Mouse (Mus musculus): ENCODE measurements around the gene Cyp46a1. TPM values are rescaled to one million over a fixed set of nuclear protein-coding genes. Genes with fewer than 3 reads are reported as not detected.

Cyp46a1 gene
- polyA plus RNA-seq, 1 experiment from 2014 or later = 19.0 TPM

DNA sequence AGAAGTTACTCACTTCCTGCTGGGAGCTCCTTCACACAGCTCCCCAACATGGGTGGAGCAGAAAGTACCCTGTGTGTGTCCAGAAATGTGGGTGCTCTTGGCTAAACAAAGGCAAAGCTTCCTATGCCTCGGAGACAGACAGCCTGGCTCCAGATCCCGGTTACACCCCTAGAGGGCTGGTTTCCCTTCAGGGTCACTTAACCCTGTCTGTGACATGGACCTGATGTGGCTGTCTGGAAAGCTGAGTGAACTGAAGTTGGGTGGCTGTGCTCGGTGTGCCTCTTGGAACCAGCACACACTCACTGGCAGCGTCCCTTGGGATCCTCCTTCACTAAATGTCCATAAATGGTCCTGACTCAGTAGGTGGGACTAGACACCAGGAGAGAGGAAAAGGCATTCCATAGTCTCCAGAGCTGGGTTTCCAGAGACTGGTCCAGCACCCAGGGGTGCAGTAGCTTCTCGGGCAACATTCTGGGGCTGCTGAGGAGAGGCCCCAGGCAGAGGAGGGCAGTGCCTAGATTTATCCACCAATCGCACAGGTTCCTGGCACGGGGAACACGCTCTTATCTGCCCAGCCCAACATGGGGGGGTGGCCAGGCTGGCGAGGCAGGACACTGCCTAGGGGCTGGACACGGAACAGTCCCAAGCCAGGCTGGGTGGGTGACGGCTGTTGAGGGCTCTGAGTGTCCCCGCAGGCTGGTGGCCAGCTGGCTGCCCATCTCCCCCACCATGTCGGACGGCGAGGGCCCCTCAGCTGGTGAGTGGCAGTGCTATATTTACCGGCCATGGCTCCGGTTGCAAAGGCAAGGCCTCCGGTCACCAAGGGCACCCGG lies 36.6 kb downstream of the Cyp46a1 start, which contains the start of gene Eml1:
Gene Eml1, plus strand, starts transcription at position 362 of the 833 bp plus-strand sequence.
- no peak within 1 kb of the TSS for H3K27ac ChIP-seq
- ATAC-seq (ENCODE audit: low FRiP score, low read depth) = no peak
- WGBS = 81% methylated on average over 19 of the region's 19 CpGs

DNA sequence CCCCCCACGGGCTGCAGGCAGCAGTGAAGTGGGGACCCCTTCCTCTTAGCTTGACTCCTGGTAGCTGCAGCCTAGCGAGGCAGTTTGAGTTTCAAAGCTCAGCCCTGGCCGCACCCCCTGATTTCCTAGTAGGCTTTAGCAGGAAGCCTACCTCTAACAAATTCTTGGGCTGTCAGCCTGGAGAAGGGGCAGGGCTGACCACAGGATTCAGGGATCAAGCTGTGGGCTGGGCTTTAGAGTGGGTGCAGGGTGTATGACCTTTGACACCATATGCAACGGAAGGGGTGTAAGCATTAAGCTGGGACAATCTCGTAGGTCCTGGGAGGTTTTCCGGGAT lies 37.2 kb downstream of the Cyp46a1 start:
- Histone ChIP-seq H3K4me1 (peaks cover 24% of the 10 kb centered on the region), H3K27me3 (replicated peaks) (no peaks in the 10 kb centered on the region), H3K9ac (no peak overlapping the region), H3K36me3 (no peaks in the 10 kb centered on the region), H3K9me3 (no peaks in the 10 kb centered on the region), H3K27ac (no peak overlapping the region), H3K4me2 (replicated peaks) (no peak overlapping the region), H3K4me3 (no peak overlapping the region)
- 86% methylated on average over 6 of the region's 6 CpGs for WGBS
- ATAC-seq (ENCODE audit: low FRiP score, low read depth) = no peak

More for the DNA sequence above, 36.6 kb downstream of the Cyp46a1 start, which contains the start of gene Eml1:
- no peak within 1 kb of the TSS for H3K4me3 ChIP-seq
- H3K9me3 ChIP-seq = no peaks in the 10 kb centered on the region
- H3K9ac ChIP-seq = no peak within 1 kb of the TSS
- no peaks in the 10 kb centered on the region for H3K27me3 ChIP-seq (replicated peaks)
- no peak within 1 kb of the TSS for H3K4me2 ChIP-seq (replicated peaks)
- peaks cover 24% of the 10 kb centered on the region for H3K4me1 ChIP-seq
- H3K36me3 ChIP-seq = no peaks in the 10 kb centered on the region

DNA sequence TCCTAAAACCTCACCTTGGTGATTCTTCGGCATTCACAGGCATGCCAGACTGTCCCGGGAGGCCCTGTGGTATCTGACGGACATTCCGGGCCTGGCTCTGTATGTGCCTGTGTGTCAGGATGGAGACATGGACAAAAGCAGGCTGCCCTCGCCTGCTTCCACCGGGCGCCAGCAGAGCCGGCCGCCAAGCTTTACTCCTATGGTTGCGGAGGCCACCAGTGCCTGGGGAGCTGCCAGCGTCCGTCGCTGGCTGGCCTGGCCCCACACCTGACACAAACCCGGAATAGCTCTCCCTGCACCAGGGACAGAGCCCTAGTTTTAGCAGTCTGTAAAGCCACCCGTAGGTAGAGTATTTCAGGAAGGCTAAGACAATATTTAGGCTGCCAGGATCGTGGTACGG lies 38.1 kb downstream of the Cyp46a1 start:
- H3K27ac ChIP-seq = no peak overlapping the region

DNA sequence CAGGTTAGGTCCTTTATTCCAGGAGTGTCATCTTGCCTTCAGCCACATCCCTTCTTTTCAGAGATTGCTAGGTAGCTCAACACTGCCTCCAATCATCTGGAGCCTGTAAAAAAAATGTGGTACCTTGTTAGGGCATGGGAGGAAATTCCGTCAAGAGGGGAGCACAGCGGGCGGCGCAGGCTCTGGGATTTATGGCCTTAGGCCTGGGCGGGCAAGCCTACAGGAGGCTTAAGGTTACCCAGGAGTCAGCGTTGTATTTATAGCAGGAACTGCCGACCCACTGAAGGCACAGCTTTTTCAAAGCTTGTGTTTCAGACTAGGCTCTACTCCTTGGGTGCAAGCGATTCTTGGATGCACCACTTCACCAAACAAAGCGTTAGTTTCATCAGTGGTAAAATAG lies 39.4 kb downstream of the Cyp46a1 start:
- 26% methylated on average over 9 of the region's 9 CpGs for WGBS
- Histone ChIP-seq H3K9ac (no peak overlapping the region), H3K27ac (no peak overlapping the region), H3K27me3 (replicated peaks) (no peaks in the 10 kb centered on the region), H3K4me3 (no peak overlapping the region), H3K4me2 (replicated peaks) (no peak overlapping the region), H3K9me3 (no peaks in the 10 kb centered on the region), H3K36me3 (no peaks in the 10 kb centered on the region), H3K4me1 (peaks cover 24% of the 10 kb centered on the region)
- ATAC-seq (ENCODE audit: low FRiP score, low read depth) = no peak

More for the DNA sequence above, 38.1 kb downstream of the Cyp46a1 start:
- ATAC-seq (ENCODE audit: low FRiP score, low read depth) = no peak
- WGBS = 79% methylated on average over 17 of the region's 17 CpGs
- Histone ChIP-seq H3K4me2 (replicated peaks) (no peak overlapping the region), H3K4me3 (no peak overlapping the region), H3K4me1 (peaks cover 24% of the 10 kb centered on the region), H3K27me3 (replicated peaks) (no peaks in the 10 kb centered on the region), H3K9ac (no peak overlapping the region), H3K9me3 (no peaks in the 10 kb centered on the region), H3K36me3 (no peaks in the 10 kb centered on the region)

DNA sequence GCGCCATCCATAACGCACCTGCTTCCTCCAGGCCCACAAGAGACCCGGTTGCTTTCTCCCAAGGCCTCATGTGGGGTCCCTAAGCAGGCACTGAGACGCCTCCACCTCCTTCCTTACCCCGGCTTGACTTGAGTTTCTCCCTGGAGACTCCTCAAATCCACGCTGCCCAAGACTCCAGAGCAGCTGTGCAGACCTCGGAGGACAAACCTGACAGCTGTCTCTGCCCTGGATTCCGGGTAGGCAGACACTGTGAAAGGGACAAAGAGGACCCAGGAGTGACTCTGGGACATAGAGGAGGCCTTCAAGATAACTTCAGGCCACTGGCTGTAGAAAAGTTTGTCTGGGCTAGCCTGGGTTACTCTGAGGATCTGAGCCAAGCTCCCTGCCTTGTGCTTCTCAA lies 40.5 kb downstream of the Cyp46a1 start:
- Histone ChIP-seq H3K4me1 (peaks cover 24% of the 10 kb centered on the region), H3K9ac (no peak overlapping the region), H3K27ac (no peak overlapping the region), H3K36me3 (no peaks in the 10 kb centered on the region), H3K4me3 (no peak overlapping the region), H3K9me3 (no peaks in the 10 kb centered on the region), H3K4me2 (replicated peaks) (no peak overlapping the region), H3K27me3 (replicated peaks) (no peaks in the 10 kb centered on the region)
- WGBS = 76% methylated on average over 8 of the region's 8 CpGs
- ATAC-seq (ENCODE audit: low FRiP score, low read depth) = no peak

DNA sequence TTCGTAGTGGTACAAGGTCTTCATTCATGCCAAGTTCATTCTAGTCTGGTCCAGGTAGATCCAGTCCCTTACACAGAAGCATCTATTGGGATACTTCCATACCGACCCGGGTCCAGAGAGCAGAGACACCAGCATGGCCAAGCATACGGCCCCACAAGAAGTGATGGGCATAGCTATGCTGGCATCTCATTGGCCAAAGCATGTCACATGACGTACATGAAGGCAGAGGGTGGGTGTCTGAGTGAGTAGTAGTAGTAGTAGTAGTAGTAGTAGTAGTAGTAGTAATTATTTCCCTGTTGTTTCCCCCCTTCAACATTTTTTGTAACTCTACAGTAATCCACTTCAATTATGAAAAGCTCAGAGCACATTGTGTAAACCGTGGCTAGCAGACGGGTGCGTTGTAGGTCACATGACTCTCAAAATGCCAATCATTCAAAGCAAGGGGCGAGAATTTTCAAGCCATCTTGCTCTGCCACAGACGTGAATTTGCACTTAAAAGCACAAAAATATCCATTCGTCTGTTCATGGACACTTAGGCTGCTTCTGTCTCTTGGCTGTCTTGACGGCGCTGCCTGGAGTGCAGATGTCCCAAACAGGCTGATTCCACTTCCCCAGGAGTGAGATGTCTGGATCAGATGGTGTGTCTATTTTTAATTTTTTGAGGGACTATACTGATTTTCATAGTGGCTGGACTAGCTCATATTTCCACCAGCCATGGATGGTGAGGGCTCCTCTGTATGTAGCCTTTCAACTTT lies 44.4 kb downstream of the Cyp46a1 start:
- Histone ChIP-seq H3K27me3 (replicated peaks) (no peaks in the 10 kb centered on the region), H3K4me1 (peaks cover 6% of the 10 kb centered on the region; the same call in 1 of the 2 replicates), H3K36me3 (no peaks in the 10 kb centered on the region), H3K9ac (no peak overlapping the region), H3K4me2 (replicated peaks) (no peak overlapping the region), H3K9me3 (no peaks in the 10 kb centered on the region), H3K4me3 (no peak overlapping the region), H3K27ac (no peak overlapping the region)
- WGBS = 89% methylated on average over 13 of the region's 13 CpGs
- no peak for ATAC-seq (ENCODE audit: low FRiP score, low read depth)

DNA sequence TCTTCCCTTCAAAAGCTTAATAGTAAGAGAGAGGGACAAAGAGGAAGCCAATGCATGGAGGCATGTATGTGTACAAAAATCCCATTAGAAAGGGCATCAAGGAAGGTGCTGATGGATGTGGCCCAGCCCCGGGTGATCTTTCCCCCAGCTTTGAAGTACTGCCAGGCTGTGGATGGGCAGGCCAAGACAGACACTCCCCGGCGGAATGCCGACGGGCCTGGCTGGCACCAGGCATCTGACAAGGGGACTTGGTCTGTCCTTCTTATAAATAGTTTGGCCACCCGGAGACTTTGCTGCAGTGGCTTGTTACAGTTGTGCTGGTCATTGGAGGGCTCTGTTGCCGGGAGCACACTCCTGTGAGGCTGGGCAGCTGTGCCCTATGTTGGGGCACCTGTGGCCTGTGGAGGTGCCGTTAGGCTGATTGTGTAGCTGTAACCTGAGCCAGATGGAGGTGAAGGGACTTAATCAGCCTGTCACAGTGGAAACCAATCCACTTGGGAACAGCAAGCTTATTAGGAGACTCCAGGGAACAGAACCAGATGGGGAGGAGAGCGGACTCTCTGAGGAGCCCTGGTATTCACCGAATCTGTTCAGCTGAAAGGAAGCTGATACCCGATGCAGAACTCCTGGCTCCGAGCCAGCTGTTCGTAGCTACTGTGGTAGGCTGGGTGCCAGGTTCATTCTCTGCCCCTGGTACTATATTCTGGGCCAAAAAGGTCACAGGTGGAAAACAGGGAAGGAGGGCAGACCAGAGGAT lies 52.5 kb downstream of the Cyp46a1 start:
- Histone ChIP-seq H3K9me3 (no peaks in the 10 kb centered on the region), H3K36me3 (no peaks in the 10 kb centered on the region), H3K4me2 (replicated peaks) (no peak overlapping the region), H3K4me3 (no peak overlapping the region), H3K4me1 (peaks cover 17% of the 10 kb centered on the region), H3K27me3 (replicated peaks) (no peaks in the 10 kb centered on the region), H3K9ac (no peak overlapping the region), H3K27ac (no peak overlapping the region)
- peak; percentile 63 for ATAC-seq (ENCODE audit: low FRiP score, low read depth)
- 63% methylated on average over 13 of the region's 13 CpGs for WGBS

DNA sequence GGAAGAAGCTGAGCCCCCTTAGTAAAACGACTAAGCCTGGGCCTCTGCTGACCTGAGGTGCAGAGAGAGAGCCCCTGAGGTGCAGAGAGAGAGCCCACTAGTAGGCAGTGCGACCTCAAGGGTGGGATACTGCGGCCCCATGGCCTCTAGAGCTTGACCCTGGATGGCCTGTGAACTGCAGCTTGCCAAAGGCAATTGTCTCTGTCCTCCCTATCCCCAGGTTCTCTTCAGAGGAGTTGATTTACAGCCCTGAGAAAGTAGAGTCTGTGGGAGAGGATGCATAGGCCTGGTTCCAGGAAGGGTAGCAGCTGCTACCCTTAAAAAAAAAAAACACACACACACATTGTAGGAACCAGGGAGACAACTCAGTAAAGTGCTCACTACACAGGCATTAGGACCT lies 55.5 kb downstream of the Cyp46a1 start:
- Histone ChIP-seq H3K4me2 (replicated peaks) (no peak overlapping the region), H3K27ac (no peak overlapping the region), H3K9me3 (no peaks in the 10 kb centered on the region), H3K27me3 (replicated peaks) (no peaks in the 10 kb centered on the region), H3K4me3 (no peak overlapping the region), H3K4me1 (peaks cover 24% of the 10 kb centered on the region), H3K9ac (no peak overlapping the region), H3K36me3 (no peaks in the 10 kb centered on the region)
- 11% methylated on average over 3 of the region's 3 CpGs for WGBS
- no peak for ATAC-seq (ENCODE audit: low FRiP score, low read depth)

DNA sequence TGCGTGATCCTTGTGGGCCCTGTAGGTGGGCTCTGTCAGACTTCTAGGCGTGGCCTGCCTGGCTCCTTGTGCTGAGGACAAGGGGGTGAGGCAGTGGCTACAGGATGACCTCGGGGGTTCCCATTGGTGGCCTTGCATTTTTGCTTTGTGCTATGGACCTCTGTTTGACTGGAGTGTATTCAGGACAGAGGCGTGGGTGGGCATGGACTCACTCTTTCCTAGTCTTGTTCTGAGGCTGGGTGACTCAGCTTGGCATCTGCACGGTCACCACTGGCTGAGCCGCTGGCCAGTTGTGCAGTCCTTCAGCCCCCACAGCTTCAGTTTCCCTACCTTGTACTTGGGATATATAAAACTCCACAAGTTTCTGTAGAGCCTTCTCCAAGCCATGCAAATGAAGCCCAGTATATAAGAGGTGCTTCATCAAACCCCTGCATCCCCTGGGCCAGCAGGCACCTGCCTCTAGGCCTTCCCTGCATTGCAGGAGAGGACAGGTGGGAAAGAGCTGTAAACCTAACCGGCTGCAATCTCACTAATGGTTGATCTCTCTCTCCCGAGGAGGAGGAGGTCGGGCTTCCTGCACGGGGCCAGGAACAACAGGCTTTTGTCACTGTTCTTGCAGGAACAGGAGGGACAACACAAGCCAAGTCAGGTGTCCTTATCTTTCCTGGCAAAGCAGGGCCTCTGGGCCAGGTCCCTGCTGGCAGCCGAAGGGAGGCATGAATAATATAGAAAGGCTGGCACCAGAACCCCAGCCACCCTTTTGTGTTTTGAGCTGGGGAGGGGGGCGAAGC lies 58.3 kb downstream of the Cyp46a1 start:
- Histone ChIP-seq H3K36me3 (no peaks in the 10 kb centered on the region), H3K27me3 (replicated peaks) (no peaks in the 10 kb centered on the region), H3K4me1 (peaks cover 42% of the 10 kb centered on the region), H3K27ac (no peak overlapping the region), H3K9me3 (no peaks in the 10 kb centered on the region), H3K4me2 (replicated peaks) (no peak overlapping the region), H3K4me3 (no peak overlapping the region), H3K9ac (no peak overlapping the region)
- 74% methylated on average over 12 of the region's 12 CpGs for WGBS
- no peak for ATAC-seq (ENCODE audit: low FRiP score, low read depth)

DNA sequence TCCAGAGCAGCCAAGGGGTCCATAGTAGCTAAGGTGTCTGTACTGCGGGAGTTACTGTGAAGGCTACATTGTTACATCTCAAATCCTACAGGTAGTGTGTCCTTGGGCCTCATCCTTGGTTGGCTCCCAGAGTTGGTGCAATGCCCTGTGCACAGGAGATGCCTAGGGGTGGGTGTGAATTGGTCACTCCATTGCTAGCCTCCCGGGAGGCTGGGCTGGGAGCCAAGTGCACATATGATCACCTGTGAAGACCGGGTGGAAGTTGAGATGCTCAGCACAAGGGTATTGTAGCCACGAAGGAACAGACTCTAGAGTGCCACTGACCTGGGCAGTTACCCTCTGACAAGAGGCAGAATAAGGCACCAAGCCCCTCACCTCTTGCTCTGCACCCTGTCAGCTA lies 58.9 kb downstream of the Cyp46a1 start:
- Histone ChIP-seq H3K27me3 (replicated peaks) (no peaks in the 10 kb centered on the region), H3K36me3 (no peaks in the 10 kb centered on the region), H3K4me3 (no peak overlapping the region), H3K4me1 (peaks cover 43% of the 10 kb centered on the region), H3K4me2 (replicated peaks) (no peak overlapping the region), H3K9me3 (no peaks in the 10 kb centered on the region), H3K9ac (no peak overlapping the region), H3K27ac (no peak overlapping the region)
- ATAC-seq (ENCODE audit: low FRiP score, low read depth) = no peak
- 87% methylated on average over 4 of the region's 4 CpGs for WGBS

DNA sequence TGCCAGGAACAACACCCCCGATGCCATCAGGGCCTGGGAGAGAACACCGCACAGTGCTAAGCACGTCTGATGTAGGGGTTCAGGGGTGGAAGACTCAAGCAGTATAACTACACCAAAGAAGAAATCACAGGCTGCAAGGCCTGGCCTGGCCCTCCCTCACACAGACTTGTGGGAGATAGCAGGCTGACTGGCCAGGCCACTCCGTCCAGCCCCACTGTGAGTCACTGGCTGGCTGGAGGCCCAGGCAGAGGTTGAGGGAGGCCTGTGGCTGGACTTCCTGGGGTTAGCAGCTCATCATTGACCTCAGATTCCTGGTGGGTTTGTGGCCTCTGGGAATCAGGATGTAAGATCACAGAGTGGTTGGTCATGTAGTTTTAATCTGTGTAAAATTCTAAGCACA lies 59.5 kb downstream of the Cyp46a1 start:
- H3K9ac ChIP-seq = no peak overlapping the region
- WGBS = 76% methylated on average over 4 of the region's 4 CpGs
- H3K36me3 ChIP-seq = no peaks in the 10 kb centered on the region
- H3K9me3 ChIP-seq = no peaks in the 10 kb centered on the region
- ATAC-seq (ENCODE audit: low FRiP score, low read depth) = no peak
- no peak overlapping the region for H3K27ac ChIP-seq
- no peak overlapping the region for H3K4me2 ChIP-seq (replicated peaks)
- no peak overlapping the region for H3K4me3 ChIP-seq
- peaks cover 43% of the 10 kb centered on the region for H3K4me1 ChIP-seq
- H3K27me3 ChIP-seq (replicated peaks) = no peaks in the 10 kb centered on the region
